Mouse (Mus musculus): Measurements from ENCODE around the gene Noxo1.
"Not testable (repeated sequence)": the region's sequence is repeated elsewhere in the genome, so short reads cannot be mapped to it uniquely, and the experiment has no call there.

The Noxo1 gene

GRCm38 (mm10) chr17:24676877-24677276 lies 19.2 kb upstream of the Noxo1 start:
- DNase-seq (ENCODE audit: low spot score), result no peak

DNA sequence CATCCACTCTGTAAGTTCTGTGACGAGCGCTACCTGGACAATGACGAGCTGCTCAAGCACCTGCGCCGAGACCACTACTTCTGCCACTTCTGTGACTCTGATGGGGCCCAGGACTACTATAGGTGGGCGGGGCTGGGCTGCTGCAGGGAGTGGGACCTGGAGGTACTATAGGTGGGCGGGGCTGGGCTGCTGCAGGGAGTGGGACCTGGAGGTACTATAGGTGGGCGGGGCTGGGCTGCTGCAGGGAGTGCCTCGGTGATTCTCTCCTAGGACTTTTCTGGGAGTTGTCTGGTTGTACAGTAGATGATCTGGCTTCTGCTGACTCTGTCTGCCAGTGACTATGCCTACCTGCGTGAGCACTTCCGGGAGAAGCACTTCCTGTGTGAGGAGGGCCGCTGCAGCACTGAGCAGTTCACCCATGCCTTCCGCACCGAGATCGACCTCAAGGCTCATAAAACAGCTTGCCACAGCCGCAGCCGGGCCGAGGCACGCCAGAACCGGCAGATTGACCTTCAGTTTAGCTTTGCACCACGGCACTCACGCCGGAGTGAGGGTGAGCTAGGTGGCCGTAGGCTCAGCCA lies 18.4 kb upstream of the Noxo1 start:
- DNase-seq (ENCODE audit: low spot score), result no peak

DNA sequence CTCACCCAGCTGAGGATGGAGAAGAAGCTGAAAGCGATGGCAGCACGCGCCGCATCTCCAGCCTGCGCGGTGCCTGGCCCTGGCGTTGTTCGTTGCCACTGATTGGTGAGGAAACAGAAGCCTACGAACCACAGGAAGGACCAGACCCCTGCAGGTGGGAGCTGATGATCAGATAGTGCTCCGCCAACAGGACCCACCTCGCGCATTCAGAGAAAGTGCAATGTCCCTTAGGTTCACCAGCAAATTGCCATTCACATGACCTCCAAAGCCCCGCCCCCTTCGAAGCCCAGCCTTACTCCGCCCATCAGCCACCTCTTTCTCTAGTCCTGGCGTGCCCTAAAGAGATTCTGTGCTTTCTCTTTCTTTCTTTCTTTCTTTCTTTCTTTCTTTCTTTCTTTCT lies 9.5 kb upstream of the Noxo1 start:
- DNase-seq (ENCODE audit: low spot score), result no peak

GRCm38 (mm10) chr17:24687146-24687595 lies 8.9 kb upstream of the Noxo1 start:
- no peak for DNase-seq (ENCODE audit: low spot score)

GRCm38 (mm10) chr17:24687599-24687998 lies 8.4 kb upstream of the Noxo1 start:
- no peak for DNase-seq (ENCODE audit: low spot score)

DNA sequence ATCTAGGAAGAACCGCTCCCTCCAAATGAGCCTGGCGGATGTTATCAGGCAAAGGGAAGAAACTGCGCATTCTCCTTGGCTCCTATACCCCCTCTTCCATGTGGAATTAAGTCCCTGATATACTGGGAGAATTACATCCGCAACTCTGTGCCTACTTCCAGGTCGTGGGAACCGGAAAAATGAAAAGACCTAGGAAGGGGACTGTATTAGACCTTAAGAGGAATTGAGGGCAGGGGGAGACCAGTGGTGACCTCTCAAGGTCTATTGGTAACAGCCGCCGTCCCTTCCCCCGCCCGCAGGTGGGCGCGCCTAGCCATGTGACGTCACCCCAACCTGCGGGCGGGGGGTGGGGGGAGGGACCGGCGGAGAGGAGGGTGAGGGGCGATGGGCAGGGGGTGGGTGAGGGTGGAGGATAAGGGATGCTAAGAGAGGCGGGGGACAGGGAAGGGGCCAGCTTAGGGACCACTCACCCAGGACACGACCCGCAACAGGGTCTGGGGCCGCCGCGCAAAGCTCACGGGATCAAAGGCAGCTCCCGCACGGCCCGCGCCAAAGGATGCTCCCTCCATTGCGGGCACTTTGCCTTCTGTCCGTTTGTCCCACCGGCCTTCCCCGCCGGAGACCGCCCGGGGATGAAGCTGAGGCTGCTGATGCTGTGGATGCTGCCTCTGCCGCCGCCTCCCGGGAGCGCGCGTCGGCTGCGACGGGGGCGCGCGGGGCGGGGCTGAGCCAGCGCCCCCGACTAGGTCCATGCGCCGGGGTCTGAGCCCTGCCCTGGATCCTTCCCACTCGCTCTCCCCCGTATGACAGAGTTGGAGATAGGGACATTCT lies 6.6 kb upstream of the Noxo1 start, which contains the start of gene Syngr3:
Gene Syngr3, minus strand, starts transcription at position 705 of the 831 bp plus-strand sequence.
- peak; percentile 47 for DNase-seq (ENCODE audit: low spot score)

- peak; percentile 42 for DNase-seq (ENCODE audit: low spot score)
These were observed 3.6 kb upstream of the Noxo1 start for GRCm38 (mm10) chr17:24692385-24692784.

GRCm38 (mm10) chr17:24695326-24696010 lies 566 bp upstream of the Noxo1 start:
- no peak for DNase-seq (ENCODE audit: low spot score)

DNA sequence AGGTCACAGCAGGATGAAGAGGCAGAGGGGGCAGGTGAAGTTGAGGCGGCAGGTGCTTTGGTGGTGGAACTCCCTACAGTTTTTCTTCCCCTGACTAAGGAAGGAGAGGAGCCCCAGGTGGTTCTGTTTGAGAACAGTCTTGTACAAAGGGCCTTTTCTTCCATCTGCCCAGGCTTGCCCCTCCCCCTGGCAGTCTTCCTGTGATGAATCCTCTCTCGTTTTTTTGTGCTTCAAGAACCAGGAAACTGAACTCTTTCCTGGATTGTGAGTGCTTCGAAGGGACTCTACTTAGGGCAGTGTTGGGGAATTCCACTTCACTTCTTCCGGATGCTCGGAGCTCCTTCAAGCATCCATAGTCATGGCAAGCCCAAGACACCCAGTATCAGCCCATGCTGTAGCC lies 2.0 kb downstream of the Noxo1 start:
- DNase-seq (ENCODE audit: low spot score), result no peak

DNA sequence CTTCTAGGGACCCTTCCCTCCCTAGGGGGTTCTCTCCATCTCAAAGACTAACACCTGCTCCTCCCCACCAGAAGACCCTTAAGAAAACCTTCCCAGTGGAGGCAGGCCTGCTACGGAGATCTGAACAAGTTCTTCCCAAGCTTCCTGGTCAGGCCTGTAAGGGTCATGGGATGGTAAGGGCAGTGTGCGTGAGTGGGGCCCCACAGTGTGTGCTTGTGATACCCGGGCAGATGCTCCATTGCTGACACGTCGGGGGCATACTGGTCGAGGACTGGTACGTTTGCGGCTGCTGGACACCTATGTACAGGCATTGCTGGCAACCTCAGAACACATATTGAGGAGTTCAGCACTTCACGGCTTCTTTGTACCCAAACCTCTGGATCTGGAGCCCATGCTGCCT lies 2.7 kb downstream of the Noxo1 start:
- no peak for DNase-seq (ENCODE audit: low spot score)

GRCm38 (mm10) chr17:24699473-24699872 lies 3.4 kb downstream of the Noxo1 start:
- no peak for DNase-seq (ENCODE audit: low spot score)

DNA sequence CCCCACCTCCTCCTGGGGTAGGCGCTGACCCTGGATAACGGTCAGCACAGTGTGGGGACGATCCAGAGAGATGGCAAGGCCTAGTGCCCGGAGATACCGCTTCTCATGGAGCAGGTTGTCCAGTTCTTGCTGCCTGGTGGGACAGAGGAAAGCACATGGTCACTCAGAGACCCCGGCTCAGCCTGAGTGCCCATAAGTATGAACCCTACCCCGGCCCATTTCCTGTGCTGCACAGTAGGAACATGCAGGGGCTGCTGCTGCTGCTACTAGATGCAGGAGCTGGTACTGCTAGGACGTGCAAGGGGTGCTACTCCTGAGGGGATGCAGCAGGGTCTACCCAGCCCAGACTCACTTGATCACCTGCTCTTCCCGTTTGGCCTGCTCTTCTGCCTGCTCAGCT lies 5.2 kb downstream of the Noxo1 start:
- DNase-seq (ENCODE audit: low spot score), result no peak

DNA sequence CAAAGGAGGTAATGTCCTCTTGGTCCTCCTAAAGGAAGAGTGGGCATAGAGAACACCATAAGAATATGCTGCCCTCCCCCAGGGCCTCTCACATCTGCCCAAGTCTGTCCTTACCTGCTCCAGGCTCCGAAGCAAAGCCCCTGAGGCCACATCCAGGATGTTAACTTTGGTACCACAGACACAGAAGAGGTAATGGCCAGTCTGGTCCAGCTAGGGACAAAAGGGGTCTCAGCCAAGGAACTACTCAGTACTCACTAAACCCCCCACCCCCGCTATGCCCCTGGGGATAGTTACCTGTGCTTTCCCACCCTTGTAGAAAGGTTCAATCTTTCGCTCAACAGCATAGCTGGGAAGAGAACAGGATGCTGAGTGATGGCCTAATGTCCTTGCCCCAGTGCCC lies 9.8 kb downstream of the Noxo1 start:
- DNase-seq (ENCODE audit: low spot score), result no peak

- peak; percentile 96 for DNase-seq (ENCODE audit: low spot score)
These were observed 11.2 kb downstream of the Noxo1 start, which contains the start of gene Tbl3 for GRCm38 (mm10) chr17:24706982-24707800. TSS of gene Tbl3 (minus strand) at chr17:24707660.

DNA sequence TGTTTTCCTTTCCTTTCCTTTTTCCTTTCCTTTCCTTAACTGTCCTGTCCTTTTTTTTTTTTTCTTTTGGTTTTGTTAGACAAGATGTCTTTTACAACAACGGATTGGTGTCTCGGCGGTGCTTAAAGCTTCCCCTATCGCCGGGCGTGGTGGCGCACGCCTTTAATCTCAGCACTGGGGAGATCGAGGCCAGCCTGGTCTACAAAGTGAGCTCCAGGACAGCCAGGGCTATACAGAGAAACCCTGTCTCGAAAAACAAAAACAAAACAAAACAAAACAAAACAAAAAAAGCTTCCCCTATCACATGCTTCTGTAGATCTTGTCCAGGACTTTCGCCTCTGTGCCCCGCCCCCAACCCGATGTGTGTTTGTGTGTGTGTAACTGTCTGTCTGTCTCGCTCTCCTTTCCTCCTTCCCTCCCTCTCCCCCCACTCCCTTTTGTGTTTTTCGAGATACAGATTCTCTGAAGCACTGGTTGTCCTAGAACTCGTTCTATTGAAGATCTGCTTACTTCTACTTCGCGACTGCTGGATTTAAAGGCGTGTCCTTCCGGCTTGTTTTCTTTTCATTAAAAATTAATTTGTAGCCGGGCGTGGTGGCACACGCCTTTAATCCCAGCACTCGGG lies 11.9 kb downstream of the Noxo1 start:
- peak; percentile 50 for DNase-seq (ENCODE audit: low spot score)

DNA sequence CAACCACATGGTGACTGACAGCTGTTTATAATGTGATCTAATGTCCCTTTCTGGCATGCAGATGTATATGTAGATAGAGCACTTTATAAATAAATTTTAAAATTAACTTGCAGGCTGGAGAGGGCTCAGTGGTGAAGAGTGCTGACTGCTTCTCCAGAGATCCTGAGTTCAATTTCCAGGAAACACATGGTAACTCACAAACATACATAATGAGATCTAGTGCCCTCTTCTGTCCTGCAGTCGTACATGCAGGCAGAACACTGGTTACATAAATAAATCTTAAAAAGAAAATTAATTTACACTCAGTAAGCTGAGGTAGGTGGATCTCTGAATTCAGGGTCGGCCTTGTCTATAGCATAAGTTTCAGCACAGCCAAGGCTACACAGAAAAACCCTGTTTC lies 12.6 kb downstream of the Noxo1 start:
- peak; percentile 62 for DNase-seq (ENCODE audit: low spot score)

DNA sequence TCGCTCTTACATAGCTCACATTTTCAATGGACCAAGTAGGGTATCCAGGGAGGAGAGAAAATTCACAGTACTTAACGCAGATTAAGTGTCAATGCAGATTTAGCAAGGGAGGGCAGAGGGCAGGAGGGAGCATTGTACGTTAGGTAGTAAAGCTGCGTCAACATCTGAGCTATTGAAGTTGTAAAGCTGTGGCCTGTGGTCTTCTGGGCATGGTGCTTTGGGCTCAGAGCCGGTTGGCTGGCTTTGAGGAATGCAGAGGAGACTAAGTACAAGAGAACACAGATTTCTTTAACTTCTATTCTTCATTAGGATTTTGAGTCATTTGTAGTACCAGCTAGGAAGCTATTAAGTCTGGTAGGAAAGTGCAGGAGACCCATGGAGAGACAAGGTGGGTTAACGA lies 19.5 kb downstream of the Noxo1 start:
- no peak for DNase-seq (ENCODE audit: low spot score)

GRCm38 (mm10) chr17:24716166-24716682 lies 20.2 kb downstream of the Noxo1 start:
- no peak for DNase-seq (ENCODE audit: low spot score)

DNA sequence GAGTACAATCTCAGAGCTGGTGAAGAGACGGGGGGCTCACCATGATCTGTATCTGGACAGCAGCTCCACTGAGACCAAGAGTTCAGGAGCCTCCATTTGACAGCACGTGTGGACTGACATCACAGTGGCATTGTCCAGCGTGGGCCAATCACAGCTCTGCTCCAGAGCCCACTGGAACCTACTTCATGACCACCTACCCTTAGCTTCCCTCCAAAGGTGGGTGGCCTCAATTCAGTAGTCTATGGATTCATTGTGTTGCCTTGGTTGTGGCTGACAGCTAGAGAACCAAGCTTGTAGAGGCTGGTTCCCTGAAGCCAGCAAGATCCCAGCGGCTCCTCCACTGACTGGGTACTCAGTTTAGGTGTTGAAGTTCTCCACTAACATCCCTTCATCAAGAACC lies 21.9 kb downstream of the Noxo1 start, which contains the start of the genes Rnf151 and Rps2:
Gene Rnf151, minus strand, starts transcription at position 121 of the 400 bp plus-strand sequence.
Gene Rps2, plus strand, starts transcription at position 174 of the 400 bp plus-strand sequence.
- DNase-seq (ENCODE audit: low spot score), result no peak

GRCm38 (mm10) chr17:24718938-24719337 lies 22.9 kb downstream of the Noxo1 start:
- not testable (repeated sequence) for DNase-seq (ENCODE audit: low spot score)

All from MN1 (cell line).